Mouse (Mus musculus) erythroblast, embryonic 14.5 days (primary cell): ENCODE results near the gene Tcirg1.

ENCODE experiments used
- GATA1 ChIP-seq: IDR thresholded peaks from 2 replicates; pipeline ENCODE4 v1.6.1; 2012; ENCODE audit warnings: low read length, inconsistent platforms, mixed read lengths
- TAL1 ChIP-seq: IDR thresholded peaks from 3 replicates; pipeline ENCODE4 v1.6.1; 2012; ENCODE audit warnings: low read length, inconsistent platforms, mixed read lengths

- no peak for TF ChIP-seq GATA1
- no peak for TF ChIP-seq TAL1
Measured at GRCm38 (mm10) chr19:3846676-3847604, 60.0 kb downstream of the Tcirg1 start.
